Mouse (Mus musculus): Measurements from ENCODE around the gene Borcs8. TPM values are rescaled to one million over a fixed set of nuclear protein-coding genes. Genes with fewer than 3 reads are reported as not detected.

Borcs8 gene
- 44.9 and 45.7 TPM in 2 replicates for polyA plus RNA-seq (2015; fragmentation: Nextera tagmentation; extraction: Ambion mirVana)

DNA sequence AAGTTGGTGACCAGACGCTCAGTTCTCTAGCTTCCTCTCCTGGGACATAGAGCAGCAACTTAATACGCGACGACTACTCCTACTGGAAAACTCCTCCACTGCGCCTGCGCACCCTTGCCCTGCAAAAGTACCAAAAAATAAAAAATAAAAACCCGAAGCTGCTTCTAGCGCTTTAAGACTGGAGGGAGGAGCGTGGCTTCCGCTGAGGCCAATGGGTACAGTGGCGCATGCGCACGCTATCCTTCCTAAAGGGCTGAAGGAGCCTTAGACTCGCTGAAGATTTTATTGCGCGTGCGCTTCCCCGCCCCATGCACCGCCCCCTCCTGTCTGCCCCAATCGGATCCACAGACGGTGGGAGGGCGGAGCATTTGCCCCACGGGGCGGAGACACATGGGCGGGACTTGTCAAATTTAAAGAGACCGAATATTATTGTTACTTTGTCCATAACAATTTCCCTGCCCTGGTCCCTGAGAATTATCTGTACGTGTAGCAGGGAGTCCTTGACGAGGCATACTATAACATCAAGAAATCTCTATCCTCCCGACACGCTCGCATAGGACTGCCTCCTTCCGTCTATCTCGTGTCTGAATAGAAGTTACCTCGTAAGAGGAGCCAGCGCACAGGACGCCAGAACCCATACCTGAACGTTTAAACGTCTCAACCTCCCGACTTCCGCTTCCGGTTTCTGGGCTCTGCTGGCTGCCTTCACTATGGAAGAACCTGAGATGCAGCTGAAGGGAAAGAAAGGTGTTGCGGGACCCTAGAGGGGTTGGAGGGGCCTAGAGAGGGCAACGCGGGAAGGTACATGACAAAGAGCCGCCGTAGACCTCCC lies at the start of gene Borcs8, which contains the start of the genes Rfxank and Mef2b:
Gene Borcs8 (plus strand): TSS at position 474 of the 832 bp plus-strand sequence.
Gene Rfxank (minus strand): TSS at position 129 of the 832 bp plus-strand sequence.
Gene Mef2b (plus strand): TSS at position 686 of the 832 bp plus-strand sequence.
- H3K27ac ChIP-seq: peak within 1 kb of the TSS; percentile 79
- peak within 1 kb of the TSS; percentile 60 for H3K4me2 ChIP-seq
- peaks cover 19% of the 10 kb centered on the region for H3K4me1 ChIP-seq
- WGBS: under 1% methylated on average over 46 of the region's 46 CpGs
- peak; percentile 98 for ATAC-seq (ENCODE audit: borderline replicate concordance, extremely low read depth, low FRiP score, low TSS enrichment)
- H3K36me3 ChIP-seq: peaks cover 27% of the 10 kb centered on the region
- no peaks in the 10 kb centered on the region for H3K9me3 ChIP-seq
- H3K4me3 ChIP-seq: peak within 1 kb of the TSS; percentile 74
- H3K9ac ChIP-seq: peak within 1 kb of the TSS; percentile 72
- H3K27me3 ChIP-seq: no peaks in the 10 kb centered on the region

DNA sequence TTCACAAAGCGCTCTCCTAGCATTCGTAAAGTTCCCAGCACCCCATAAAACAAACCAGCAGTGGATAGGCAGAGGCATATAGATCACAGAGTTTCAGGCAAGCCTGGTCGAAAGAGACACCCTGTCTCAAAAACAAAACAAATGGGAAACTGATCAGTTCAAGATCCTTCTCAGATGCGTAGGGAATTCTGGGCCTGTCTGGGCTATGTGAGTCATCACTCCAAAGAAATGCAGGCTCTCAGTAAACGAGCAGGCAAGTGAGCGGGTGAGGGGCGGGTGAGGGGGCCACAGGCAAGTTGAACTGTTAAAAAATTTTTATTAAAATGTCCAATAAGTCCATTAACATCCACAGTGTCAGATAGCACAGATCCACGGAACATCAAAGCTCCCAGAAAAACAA lies 46.5 kb upstream of the Borcs8 start:
- H3K36me3 ChIP-seq: no peaks in the 10 kb centered on the region
- no peak overlapping the region for H3K9ac ChIP-seq
- no peak overlapping the region for H3K4me3 ChIP-seq
- 46% methylated on average over 8 of the region's 8 CpGs for WGBS
- H3K9me3 ChIP-seq: no peaks in the 10 kb centered on the region
- H3K27me3 ChIP-seq: peaks cover 42% of the 10 kb centered on the region
- 0 out of 2 replicates have a peak, but pooled peaks cover 3% of the 10 kb centered on the region for H3K4me1 ChIP-seq
- H3K27ac ChIP-seq: no peak overlapping the region
- no peak overlapping the region for H3K4me2 ChIP-seq
- no peak for ATAC-seq (ENCODE audit: borderline replicate concordance, extremely low read depth, low FRiP score, low TSS enrichment)

DNA sequence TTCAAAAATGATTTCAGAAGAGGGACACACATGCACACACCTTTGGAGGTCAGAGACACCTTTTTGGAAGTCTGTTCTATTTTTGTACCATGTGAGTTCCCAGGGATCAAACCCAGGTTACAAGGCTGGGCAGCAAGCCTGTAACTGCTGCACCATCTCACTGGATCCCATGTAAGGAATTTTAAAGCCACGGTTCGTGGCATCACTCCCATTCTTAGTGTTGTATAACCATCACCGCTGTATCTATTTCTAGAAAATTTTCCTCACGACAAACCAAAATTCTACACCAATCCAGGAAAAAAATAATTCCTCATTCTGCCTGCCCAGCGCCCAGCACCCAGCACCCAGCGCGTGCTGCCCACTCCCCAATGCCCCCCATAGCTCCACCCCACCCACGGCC lies 40.0 kb upstream of the Borcs8 start:
- H3K9me3 ChIP-seq: no peaks in the 10 kb centered on the region
- H3K4me3 ChIP-seq: no peak overlapping the region
- no peak overlapping the region for H3K27ac ChIP-seq
- H3K36me3 ChIP-seq: no peaks in the 10 kb centered on the region
- H3K27me3 ChIP-seq: 0 out of 2 replicates have a peak, but pooled peaks cover 3% of the 10 kb centered on the region
- H3K9ac ChIP-seq: no peak overlapping the region
- ATAC-seq (ENCODE audit: borderline replicate concordance, extremely low read depth, low FRiP score, low TSS enrichment): no peak
- WGBS: 63% methylated on average over 8 of the region's 8 CpGs
- H3K4me1 ChIP-seq: no peaks in the 10 kb centered on the region
- H3K4me2 ChIP-seq: no peak overlapping the region

DNA sequence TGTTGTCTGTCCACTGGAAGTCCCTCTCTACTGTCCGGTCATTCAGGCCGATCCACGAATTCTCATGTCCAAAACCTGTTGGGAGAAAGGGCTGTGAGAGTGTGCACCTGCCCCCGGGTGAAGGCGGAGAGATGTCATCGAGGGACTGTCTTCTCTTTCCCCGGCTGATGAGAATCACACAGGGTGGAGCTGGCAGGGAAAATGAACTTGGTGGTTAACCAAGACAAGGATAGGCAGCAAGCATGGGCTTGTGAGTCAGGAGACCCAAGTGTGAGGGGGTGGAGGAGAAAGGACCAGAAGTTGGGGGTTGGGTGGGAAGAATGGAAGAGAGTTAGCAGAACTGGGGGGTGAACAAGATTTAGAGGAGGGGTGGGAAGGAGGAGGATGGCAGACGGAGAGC lies 39.1 kb upstream of the Borcs8 start:
- H3K4me3 ChIP-seq: no peak overlapping the region
- no peaks in the 10 kb centered on the region for H3K9me3 ChIP-seq
- no peaks in the 10 kb centered on the region for H3K4me1 ChIP-seq
- 81% methylated on average over 8 of the region's 8 CpGs for WGBS
- no peak for ATAC-seq (ENCODE audit: borderline replicate concordance, extremely low read depth, low FRiP score, low TSS enrichment)
- H3K27me3 ChIP-seq: no peaks in the 10 kb centered on the region
- no peak overlapping the region for H3K27ac ChIP-seq
- H3K4me2 ChIP-seq: no peak overlapping the region
- no peaks in the 10 kb centered on the region for H3K36me3 ChIP-seq
- no peak overlapping the region for H3K9ac ChIP-seq

DNA sequence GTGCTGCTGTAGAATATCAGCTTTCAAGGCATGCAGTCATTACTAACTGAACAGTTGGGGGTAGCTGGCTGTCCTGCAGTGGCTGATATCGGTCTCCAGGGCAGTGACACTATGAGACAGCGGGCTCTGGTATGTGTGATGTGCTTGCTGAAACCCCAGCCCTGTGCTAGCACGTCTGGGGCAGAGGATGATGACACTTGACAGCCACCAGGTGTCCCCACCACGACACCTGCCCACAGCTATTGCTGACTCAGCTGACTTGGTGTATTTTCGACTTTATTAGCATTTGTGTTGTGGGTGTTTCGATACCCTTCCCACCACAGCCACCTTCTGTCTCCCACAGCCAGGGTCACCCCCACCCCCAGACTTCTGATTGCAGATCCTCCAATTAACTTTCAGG lies 34.8 kb upstream of the Borcs8 start:
- 19% methylated on average over 6 of the region's 6 CpGs for WGBS
- ATAC-seq (ENCODE audit: borderline replicate concordance, extremely low read depth, low FRiP score, low TSS enrichment): peak; percentile 28; the same call in 1 of the 2 replicates

DNA sequence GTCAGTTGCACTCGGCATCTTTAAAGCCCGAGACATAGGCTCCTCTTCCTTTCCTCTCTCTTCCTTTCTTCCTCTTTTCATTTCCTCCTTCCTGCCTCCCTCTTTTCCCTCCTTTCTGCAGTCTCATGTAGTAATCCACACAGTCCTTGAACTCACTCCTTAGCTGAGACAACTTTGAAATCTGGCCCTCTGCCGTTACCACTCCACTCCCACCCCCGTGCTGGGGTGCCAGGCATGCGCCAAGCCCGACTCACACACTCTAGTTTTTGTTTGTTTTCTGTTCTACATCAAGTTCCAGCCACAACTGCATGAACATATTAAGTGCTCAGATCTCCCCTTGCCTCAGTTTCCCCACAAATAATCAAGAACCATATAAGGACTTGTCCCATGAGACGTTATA lies 34.4 kb upstream of the Borcs8 start:
- peaks cover 8% of the 10 kb centered on the region; the same call in 1 of the 2 replicates for H3K27me3 ChIP-seq
- no peak for ATAC-seq (ENCODE audit: borderline replicate concordance, extremely low read depth, low FRiP score, low TSS enrichment)
- no peaks in the 10 kb centered on the region for H3K9me3 ChIP-seq
- H3K4me1 ChIP-seq: no peaks in the 10 kb centered on the region
- H3K4me2 ChIP-seq: no peak overlapping the region
- WGBS: 68% methylated on average over 7 of the region's 7 CpGs
- H3K9ac ChIP-seq: no peak overlapping the region
- no peak overlapping the region for H3K27ac ChIP-seq
- H3K4me3 ChIP-seq: no peak overlapping the region
- no peaks in the 10 kb centered on the region for H3K36me3 ChIP-seq

More for the DNA sequence above, 34.8 kb upstream of the Borcs8 start:
- H3K9me3 ChIP-seq: no peaks in the 10 kb centered on the region
- no peak overlapping the region for H3K4me2 ChIP-seq
- no peak overlapping the region for H3K4me3 ChIP-seq
- no peaks in the 10 kb centered on the region for H3K36me3 ChIP-seq
- no peak overlapping the region for H3K9ac ChIP-seq
- H3K27ac ChIP-seq: no peak overlapping the region
- H3K4me1 ChIP-seq: no peaks in the 10 kb centered on the region
- peaks cover 4% of the 10 kb centered on the region; the same call in 1 of the 2 replicates for H3K27me3 ChIP-seq

DNA sequence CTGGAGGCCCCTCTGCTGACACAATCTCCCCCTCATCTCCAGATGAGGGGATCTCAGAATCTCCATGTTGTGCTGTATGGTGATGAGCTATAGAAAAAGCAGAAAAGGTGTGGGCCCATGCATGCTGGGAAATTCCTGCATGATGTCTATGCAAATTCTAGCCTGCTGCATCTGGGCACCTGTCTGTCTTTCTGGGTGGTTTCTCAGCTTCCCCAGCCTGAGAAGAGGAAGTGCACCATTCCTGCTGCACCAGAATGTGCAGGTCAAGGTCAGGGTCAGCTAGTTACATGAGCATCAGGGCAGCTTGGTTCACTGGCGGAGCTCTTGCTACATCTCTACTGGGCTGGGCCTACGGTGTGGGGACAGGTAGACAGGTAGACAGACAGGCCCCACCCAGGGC lies 28.8 kb upstream of the Borcs8 start:
- H3K27me3 ChIP-seq: peaks cover 64% of the 10 kb centered on the region

DNA sequence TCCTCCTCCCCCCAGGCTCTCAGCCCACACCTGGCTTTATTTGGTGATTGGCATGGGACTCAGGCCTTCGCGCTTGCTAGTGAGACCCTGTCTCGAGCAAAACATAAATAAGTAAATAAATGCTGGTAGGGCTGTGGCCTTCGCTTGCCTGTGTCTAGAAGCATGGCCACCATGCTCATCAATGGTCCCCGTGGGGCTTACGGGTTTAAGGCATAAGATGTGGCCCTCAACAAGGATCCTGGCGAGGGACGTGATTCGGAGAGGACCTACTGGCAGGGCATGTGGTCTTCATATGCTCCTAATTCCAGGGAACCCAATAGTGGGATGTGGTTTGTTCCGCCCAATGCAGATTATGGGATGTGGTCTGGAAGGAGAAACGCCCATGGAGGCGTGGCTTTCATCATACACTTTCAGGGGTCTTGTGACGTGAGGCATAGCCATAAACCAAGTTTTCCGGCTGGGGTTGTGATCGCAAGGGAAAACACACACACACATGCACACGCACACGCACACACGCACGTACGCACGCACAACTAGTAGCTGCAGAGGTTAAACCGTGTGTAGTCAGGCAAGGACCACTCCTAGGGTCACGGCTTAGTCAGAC lies 28.0 kb upstream of the Borcs8 start:
- H3K4me3 ChIP-seq: no peak overlapping the region
- no peak overlapping the region for H3K27ac ChIP-seq
- ATAC-seq (ENCODE audit: borderline replicate concordance, extremely low read depth, low FRiP score, low TSS enrichment): no peak
- WGBS: 46% methylated on average over 23 of the region's 23 CpGs
- H3K4me1 ChIP-seq: no peaks in the 10 kb centered on the region
- no peak overlapping the region for H3K9ac ChIP-seq
- H3K9me3 ChIP-seq: no peaks in the 10 kb centered on the region
- H3K36me3 ChIP-seq: no peaks in the 10 kb centered on the region
- H3K27me3 ChIP-seq: peaks cover 70% of the 10 kb centered on the region
- no peak overlapping the region for H3K4me2 ChIP-seq

More for the DNA sequence above, 28.8 kb upstream of the Borcs8 start:
- H3K36me3 ChIP-seq: no peaks in the 10 kb centered on the region
- no peaks in the 10 kb centered on the region for H3K9me3 ChIP-seq
- H3K27ac ChIP-seq: no peak overlapping the region
- no peaks in the 10 kb centered on the region for H3K4me1 ChIP-seq
- no peak for ATAC-seq (ENCODE audit: borderline replicate concordance, extremely low read depth, low FRiP score, low TSS enrichment)
- no peak overlapping the region for H3K9ac ChIP-seq
- H3K4me2 ChIP-seq: no peak overlapping the region
- H3K4me3 ChIP-seq: no peak overlapping the region
- WGBS: 86% methylated on average over 2 of the region's 2 CpGs

DNA sequence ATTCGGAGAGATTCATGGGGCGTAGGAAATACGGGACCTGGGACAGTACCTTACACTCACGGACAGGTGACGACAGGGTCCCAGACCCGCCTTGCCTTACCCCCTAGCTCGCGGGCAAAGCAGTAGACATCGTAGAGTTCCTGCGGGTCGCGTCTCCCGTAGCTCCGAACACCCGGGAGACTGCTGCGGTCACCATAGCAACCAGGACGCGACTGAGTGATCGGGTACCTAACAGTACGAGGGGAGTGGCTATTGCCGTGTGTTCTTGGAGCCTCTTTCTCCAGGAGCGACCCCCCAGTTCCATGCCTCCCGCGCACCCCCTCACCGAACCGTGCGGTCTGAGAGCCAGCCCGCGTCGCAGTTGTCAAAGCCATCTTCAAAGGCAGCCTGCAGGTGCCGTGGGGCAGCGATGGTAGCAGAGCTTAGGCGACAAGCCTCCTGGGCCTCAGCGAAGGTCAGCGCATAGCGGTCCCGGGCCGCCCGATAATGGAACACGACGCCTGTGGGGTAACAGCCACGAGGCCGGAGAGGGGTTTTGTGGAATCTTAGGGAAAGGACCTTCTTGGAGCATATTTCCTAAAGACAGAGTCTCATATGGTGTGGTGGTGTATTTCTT lies 26.8 kb upstream of the Borcs8 start:
- Histone ChIP-seq H3K36me3 (no peaks in the 10 kb centered on the region), H3K27ac (no peak overlapping the region), H3K4me2 (no peak overlapping the region), H3K9me3 (no peaks in the 10 kb centered on the region), H3K4me1 (no peaks in the 10 kb centered on the region), H3K4me3 (no peak overlapping the region), H3K27me3 (peaks cover 81% of the 10 kb centered on the region), H3K9ac (no peak overlapping the region)
- ATAC-seq (ENCODE audit: borderline replicate concordance, extremely low read depth, low FRiP score, low TSS enrichment): no peak
- 7% methylated on average over 43 of the region's 43 CpGs for WGBS

DNA sequence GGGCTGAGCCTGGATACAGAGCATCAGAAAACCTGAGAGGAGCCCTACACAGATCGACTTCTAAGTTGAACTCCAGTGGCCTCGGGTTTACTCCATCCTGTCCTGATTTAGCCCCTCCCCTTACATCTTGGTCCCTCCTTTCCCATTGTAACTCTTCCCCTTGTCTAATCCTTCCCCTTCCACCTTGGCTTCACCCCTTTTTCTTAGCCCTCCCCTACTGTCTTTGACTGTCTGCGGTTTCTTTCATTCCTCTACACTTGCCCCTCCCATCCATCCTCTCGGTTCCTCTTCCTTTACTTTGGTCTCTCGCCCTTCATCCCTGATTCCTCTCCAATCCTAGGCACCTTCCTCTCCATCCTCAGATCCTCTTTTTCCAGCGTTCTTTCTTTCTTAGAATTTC lies 24.8 kb upstream of the Borcs8 start:
- Histone ChIP-seq H3K4me2 (no peak overlapping the region), H3K27me3 (peaks cover 97% of the 10 kb centered on the region), H3K4me3 (no peak overlapping the region), H3K27ac (no peak overlapping the region), H3K4me1 (no peaks in the 10 kb centered on the region), H3K9ac (no peak overlapping the region), H3K9me3 (no peaks in the 10 kb centered on the region), H3K36me3 (no peaks in the 10 kb centered on the region)
- 18% methylated on average over 6 of the region's 6 CpGs for WGBS
- ATAC-seq (ENCODE audit: borderline replicate concordance, extremely low read depth, low FRiP score, low TSS enrichment): no peak

DNA sequence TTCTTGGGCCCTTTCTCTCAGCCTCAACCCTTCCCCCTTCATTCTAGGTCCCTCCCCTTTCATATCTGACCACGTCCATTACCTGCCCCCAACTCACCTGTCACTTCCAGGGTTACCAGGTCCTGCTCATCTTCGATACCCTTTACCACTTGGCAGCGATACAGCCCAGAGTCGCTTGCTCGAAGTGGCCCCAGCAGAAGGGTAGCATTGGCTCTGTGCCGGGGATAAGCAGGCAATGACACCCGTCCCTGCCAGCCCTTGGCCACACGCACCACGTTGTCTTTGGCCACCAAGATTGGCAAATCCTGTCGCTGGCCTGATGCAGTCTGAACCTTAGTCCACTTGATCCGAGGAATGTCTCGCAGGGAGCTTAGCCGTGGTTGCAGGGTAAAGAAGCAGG lies 24.4 kb upstream of the Borcs8 start:
- Histone ChIP-seq H3K9me3 (no peaks in the 10 kb centered on the region), H3K4me2 (no peak overlapping the region)

DNA sequence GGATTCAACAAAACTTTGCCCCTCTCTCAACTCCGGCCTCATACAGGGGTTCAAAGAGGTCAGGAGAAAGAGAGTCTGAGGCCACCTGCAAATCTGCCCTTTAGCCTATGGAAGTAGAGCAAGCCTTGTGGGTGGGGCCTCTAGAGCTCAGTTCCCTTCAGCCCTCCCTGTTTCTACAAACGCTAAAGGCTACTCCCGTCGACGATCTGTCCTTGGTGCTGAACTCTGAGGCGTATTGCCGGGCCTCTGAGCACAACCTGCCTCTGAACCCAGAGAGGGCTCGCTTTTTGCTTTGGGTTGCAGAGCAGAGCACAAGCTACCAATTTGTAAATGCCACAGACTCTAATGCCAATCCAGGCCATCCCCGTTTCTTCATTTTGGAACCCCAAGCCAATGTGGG lies 21.7 kb upstream of the Borcs8 start:
- Histone ChIP-seq H3K36me3 (no peaks in the 10 kb centered on the region), H3K27ac (no peak overlapping the region), H3K4me2 (no peak overlapping the region), H3K4me1 (no peaks in the 10 kb centered on the region), H3K9ac (no peak overlapping the region), H3K9me3 (no peaks in the 10 kb centered on the region), H3K4me3 (no peak overlapping the region), H3K27me3 (peaks cover 83% of the 10 kb centered on the region)
- ATAC-seq (ENCODE audit: borderline replicate concordance, extremely low read depth, low FRiP score, low TSS enrichment): no peak
- WGBS: 5% methylated on average over 9 of the region's 9 CpGs

More for the DNA sequence above, 24.4 kb upstream of the Borcs8 start:
- ATAC-seq (ENCODE audit: borderline replicate concordance, extremely low read depth, low FRiP score, low TSS enrichment): no peak
- no peaks in the 10 kb centered on the region for H3K36me3 ChIP-seq
- H3K27me3 ChIP-seq: peaks cover 97% of the 10 kb centered on the region
- no peak overlapping the region for H3K9ac ChIP-seq
- no peak overlapping the region for H3K4me3 ChIP-seq
- WGBS: 68% methylated on average over 13 of the region's 13 CpGs
- no peaks in the 10 kb centered on the region for H3K4me1 ChIP-seq
- no peak overlapping the region for H3K27ac ChIP-seq

Measured in lung, embryonic 15.5 days (tissue).